Mouse (Mus musculus) cerebellum, postnatal 10 days (tissue): ENCODE measurements around the gene Shcbp1.
A peak's percentile ranks its signal among the peaks of the same experiment; 100 is the strongest.
"Not testable (repeated sequence)": the region's sequence is repeated elsewhere in the genome, so short reads cannot be mapped to it uniquely, and the experiment has no call there.

Experiments used
- DNase-seq, 2 experiments: peaks; one replicate each; pipeline ENCODE4 v3.0.0; 2021; ENCODE audit warnings: mixed read lengths in 2 of 2

Shcbp1 gene

DNA sequence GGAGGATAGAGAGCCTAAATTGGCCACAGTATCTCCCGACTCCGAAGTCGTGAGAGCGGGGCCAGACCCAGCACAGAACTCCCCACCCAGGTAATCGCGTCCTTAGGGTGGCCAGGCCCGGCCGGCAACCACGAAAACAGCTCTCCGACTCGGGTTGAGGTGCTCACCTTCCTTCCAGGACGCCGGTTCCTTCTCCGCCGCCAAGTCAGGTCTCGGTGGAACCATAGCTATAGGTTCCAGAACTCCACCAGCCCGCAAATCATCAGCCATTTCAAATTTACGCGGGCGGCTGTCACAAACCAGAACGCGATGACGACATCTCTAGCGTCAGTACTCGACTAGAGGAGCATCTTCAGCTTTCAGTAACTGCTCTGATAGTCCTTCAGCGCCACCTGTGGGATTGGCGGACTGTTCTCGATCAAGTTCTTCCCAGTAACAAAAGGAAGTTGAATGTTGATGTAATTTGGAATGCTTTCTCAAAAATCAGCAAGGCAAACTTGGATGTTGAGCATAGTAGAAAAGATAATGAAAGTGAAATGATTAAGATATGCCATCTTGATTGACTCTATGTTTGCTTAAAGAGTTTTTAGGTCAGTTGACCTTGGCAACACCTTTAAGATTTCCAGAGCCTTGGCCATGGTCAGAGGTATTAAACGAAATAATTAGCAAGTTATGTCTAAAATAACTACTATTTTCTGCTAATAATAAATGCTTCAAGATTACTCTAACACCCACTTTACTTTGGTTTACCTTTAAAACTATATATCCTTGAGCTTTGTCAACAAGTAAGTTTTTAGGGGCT, at the start of gene Shcbp1:
Gene Shcbp1, minus strand, starts transcription at position 314 of the 802 bp plus-strand sequence.
- DNase-seq, result peak; percentile 93 to 95

DNA sequence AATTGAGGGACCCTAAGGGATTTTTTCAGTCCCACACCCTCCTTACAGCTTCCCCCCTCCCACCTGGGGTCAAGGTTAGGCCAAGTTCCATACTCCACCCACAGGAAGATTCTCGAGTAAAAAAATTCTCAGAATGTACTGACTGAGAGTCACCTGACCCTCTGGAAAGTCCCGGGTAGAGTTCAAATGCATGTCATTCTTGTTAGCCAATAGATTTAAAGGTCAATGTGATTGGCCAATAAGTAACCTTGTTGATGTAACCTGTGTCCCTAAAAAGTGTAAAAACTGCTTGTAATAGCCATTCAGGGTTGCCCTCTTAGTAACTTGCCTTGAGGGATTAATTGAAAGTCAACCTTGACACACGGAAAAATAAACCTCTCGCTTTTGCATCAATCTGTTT, 29.5 kb upstream of the Shcbp1 start:
- no peak for DNase-seq

DNA sequence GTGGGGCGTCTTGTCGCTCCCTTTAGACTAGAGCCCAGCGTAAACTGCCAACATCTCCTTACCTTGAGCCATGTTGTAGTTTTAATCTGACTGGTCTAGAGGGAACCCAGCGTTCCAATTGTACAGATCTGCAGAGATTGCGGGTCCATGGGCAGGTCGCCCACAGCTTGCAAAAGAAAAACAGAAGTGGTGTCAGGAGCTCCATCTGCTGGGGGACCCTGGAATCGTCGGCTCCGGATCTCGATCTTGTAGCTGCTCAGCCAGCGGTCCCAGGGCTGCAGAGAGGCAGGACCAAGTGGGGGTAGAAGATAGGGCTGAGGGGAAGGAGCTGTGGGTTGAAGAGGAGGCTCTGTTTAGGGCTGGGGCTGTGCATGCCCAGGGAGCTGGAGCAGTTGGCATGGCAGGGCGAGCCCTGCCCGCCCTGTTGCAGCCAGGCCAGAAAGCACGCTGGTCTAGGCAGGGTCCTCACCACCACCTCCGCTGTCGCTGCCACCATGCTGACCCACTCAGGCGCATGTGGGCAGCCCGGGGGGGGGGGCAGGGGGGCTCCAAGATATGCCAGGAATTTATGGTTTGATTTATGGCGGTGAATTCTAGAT, 21.3 kb upstream of the Shcbp1 start:
- DNase-seq, result peak; percentile 74 to 80

DNA sequence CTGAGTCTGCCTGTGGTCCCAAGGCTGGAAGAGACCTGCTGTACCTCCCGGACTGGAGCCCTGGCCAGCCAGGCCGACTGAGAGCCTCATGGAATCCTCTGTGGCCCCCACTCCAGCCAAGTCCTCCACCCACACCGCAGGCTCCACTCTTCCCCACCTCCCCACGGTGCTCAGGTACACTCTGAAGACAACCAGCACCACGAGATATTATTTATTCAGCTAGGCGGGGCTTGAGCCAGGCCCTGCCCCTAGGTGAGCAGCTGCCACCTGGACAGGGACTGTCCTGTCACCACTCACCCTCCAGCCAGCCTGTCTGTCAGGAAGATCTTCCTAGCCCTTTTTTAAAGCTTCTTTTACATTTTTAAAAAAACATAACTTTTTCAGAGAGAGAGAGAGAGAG, 1.1 kb downstream of the Shcbp1 start:
- DNase-seq, result peak in 1 of 2 experiments; percentile 4

DNA sequence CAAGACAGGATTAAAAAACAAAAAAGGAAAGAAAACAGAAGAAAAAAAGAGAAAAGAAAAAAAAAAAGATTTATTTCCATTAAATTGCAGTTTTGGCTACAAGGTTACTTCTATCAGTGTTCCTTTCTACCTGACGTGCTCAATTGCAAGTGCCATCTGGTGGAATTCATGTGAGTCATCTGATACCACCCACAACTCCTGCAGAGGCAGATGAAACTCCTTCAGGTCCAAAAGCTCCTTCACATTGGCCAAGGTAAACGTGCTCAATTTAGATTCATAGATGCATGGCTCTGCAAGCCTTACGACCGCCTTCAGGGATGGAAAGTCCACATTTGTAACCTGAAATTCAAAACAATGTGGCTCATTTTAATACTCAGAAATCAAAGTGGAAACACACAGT, 14.6 kb downstream of the Shcbp1 start:
- no peak for DNase-seq

DNA sequence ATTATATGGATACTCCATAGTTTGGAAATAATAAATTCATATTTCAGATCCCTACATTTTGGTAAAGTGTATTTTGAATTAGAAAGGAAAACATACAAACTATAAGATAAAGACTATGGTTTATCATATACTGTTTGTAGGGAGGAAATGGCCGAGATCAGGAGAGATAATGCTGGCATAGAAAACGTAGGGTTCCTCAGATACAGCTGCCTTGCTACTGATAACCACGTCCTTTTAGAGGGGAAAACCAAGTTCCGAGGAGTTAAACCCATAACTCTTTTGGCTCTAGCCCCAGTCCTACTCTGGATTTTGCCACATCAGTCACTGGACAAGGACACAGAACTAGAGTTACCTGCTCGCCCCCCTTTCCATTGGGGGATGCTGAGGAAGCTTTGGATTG, 26.3 kb downstream of the Shcbp1 start:
- no peak for DNase-seq

DNA sequence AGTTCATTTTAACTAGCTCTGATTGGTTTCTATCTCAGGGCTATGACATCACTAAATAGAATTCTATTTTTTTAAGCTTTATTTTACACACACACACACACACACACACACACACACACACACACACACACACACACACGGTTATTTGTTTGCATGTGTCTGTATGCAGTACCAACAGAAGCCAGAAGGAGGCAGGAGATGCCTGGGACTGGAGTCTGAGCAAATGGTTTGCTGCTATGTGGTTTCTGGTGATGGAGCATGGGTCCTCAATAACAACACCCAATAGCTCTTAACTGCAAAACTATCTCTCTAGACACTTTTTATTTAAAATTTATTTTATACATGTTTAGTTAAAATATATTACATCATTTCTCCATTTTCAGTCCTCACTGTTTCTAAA, 48.4 kb downstream of the Shcbp1 start:
- peak in 1 of 2 experiments; percentile 4 for DNase-seq

DNA sequence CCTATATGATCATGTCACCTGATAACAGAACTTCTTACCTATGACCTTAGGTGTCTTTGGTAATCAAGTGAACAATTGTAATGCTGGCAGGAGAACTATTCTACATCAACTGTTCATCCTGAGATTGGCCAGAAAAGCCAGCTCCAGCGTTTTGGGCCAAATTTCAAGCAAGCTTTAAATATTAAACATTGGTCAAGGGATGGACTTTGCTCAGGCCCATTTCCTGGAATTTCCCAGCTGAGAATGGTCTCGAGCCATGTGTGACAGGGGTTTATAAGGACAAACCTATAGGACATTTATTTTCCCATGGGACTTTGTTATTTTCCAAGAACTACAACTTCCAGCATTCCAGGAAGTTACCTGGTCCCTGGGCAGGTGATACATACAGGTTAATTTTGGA, 63.8 kb downstream of the Shcbp1 start:
- DNase-seq, result no peak

DNA sequence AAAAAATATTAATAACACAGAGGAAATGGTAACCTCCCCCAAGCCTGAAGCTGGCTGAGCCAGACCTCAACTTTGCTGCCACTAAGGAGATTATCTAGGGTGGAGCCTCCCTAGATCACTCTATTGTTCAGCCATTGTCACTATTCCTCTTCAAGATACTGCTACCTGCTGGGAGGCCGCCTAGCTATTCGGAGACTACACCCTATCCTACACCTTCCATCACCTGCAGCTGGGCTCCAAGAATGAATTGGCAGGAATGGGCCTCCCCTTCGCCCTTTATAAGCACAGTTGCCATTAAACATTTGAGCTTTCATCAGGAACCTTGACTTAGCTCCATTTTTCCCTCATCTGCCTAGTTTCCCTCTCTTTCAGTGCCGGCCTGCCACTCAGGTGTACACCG, 71.0 kb downstream of the Shcbp1 start:
- not testable (repeated sequence) for DNase-seq

DNA sequence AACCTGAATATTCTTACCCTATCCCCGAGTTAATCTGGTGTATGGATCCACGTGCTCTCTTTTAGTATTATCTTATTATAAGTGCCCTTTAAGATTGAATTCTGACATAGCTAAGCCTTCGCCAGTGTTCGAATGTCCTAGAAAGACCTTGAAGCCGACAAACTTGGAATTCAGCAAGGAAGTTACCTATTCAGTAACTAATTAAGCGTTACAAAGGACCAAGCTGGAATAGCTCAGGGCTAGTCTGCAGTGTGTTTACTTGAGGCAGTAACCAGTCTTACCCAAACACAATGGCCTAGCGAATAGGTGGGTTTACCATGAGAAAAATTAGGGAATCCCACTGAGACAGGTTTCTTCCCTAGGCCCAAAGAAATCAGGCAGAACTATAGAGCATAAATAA, 71.5 kb downstream of the Shcbp1 start:
- DNase-seq, result not testable (repeated sequence)

DNA sequence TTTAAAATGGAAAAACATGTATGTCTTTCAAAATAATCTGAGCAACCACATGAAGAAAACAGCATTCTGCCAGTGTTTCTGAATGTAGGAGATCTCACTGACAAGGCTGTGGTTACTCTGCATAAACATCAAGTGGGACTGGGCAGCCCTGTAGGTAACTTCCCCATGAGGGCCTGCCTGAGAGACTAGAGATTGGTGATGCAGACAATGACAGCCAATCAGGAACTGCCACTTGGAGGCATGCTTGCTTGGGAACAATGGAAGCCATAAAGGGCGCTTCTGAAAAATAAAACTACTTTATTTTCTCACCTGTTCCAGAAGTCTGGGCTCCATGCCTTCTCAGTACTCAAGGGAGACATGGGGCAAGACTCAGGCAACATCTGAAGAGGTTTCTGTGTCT, 87.7 kb downstream of the Shcbp1 start:
- no peak for DNase-seq
